Mouse (Mus musculus) neural tube, embryonic 11.5 days (tissue): ENCODE measurements around the gene Sept9. TPM values are rescaled to one million over a fixed set of nuclear protein-coding genes. Genes with fewer than 3 reads are reported as not detected.

ENCODE experiments used
- ATAC-seq: fragments of 200-750 bp; cut with Nextera tagmentation; 2 replicates; pipeline ENCODE4 v1.8.0; 2017; ENCODE audit warnings: moderate number of reproducible peaks, mild to moderate bottlenecking, moderate TSS enrichment, moderate library complexity; ENCODE audit not compliant: insufficient read depth, low FRiP score, low TSS enrichment
- DNase-seq: peaks from one replicate; pipeline ENCODE4 v3.0.0-alpha.2; 2015; ENCODE audit warnings: low spot score
- H3K27ac ChIP-seq: fragments of 300-500 bp; sonication (generic); 2 replicates; pipeline ENCODE4 v1.5.1; 2014; ENCODE audit warnings: low read depth, mild to moderate bottlenecking, low read length
- H3K27me3 ChIP-seq: fragments of 300-500 bp; sonication (generic); 2 replicates; pipeline ENCODE4 v1.6.1; 2014; ENCODE audit warnings: mild to moderate bottlenecking, low read length, mixed read lengths; ENCODE audit not compliant: control insufficient read depth, insufficient read depth
- H3K36me3 ChIP-seq: fragments of 300-500 bp; sonication (generic); 2 replicates; pipeline ENCODE4 v1.6.1; 2014; ENCODE audit warnings: mild to moderate bottlenecking, low read length, moderate library complexity, mixed read lengths; ENCODE audit not compliant: control insufficient read depth, insufficient read depth
- H3K4me1 ChIP-seq: fragments of 300-500 bp; sonication (generic); 2 replicates; pipeline ENCODE4 v1.6.1; 2014; ENCODE audit warnings: low read length, mixed read lengths; ENCODE audit not compliant: control insufficient read depth, insufficient read depth
- H3K4me2 ChIP-seq: fragments of 300-500 bp; sonication (generic); 2 replicates; pipeline ENCODE4 v1.6.1; 2014; ENCODE audit warnings: low read depth, mild to moderate bottlenecking, moderate library complexity
- H3K4me3 ChIP-seq: fragments of 300-500 bp; sonication (generic); 2 replicates; pipeline ENCODE4 v1.5.1; 2014; ENCODE audit warnings: low read depth, low read length
- H3K9ac ChIP-seq: fragments of 300-500 bp; sonication (generic); 2 replicates; pipeline ENCODE4 v1.6.1; 2014; ENCODE audit warnings: mild to moderate bottlenecking, low read length
- H3K9me3 ChIP-seq: fragments of 300-500 bp; sonication (generic); 2 replicates; pipeline ENCODE4 v1.6.1; 2016; ENCODE audit warnings: low read length; ENCODE audit not compliant: control insufficient read depth
- WGBS: fragments of 180-500 bp; shearing (Covaris S2); extraction: QIAGEN DNeasy Blood & Tissue Kit; methylation state at CpG from one replicate; pipeline ENCODE4 v1.1.7; 2014; 5-methylcytosine and 5-hydroxymethylcytosine counted together
- polyA plus RNA-seq: library from polyadenylated mRNA; unstranded; fragments of >200 nt; fragmentation: Nextera tagmentation; extraction: Ambion mirVana; gene quantifications from 2 replicates; pipeline ENCODE4 v1.2.1, GENCODE M21; 2014

The Sept9 gene
- polyA plus RNA-seq, 1 experiment from 2014 or later: 183 TPM

DNA sequence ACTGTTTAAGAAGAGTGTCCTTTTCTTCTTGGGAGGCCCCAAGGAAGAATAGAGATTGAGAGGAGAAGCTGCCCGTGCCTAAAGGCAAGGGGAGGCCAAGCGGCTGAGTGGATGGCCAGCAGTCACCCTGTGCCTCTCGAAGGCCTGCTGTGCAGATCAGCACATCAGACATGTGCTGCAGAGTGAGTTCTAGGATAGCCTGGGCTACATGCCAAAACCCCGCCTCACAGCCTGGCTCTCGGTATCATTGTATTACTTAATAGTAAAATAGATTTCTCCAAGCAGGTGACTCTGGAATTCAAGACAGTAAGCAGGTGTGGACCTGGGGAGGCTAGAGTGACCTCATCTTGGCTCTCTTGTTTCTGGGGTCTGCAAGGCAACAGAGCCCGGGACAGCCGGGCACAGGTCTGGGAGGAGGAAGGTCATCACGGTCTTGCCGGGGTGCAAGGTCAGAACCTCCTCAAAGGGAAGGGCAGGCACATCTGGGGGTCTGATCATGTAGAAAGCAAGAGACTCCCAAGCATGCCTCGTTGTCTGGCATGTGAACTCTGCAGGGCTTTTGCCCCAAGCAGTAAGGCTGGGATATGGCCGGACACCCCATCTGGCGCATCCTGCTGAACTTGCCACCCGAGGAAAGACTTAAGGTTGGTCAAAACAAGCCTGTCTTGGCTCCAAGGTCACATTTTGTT, 40.1 kb upstream of the Sept9 start:
- no peaks in the 10 kb centered on the region for H3K9me3 ChIP-seq
- H3K9ac ChIP-seq: no peak overlapping the region
- peaks cover 3% of the 10 kb centered on the region for H3K36me3 ChIP-seq
- H3K4me2 ChIP-seq: no peak overlapping the region
- 94% methylated on average over 13 of the region's 13 CpGs for WGBS
- no peak overlapping the region for H3K27ac ChIP-seq
- no peak for ATAC-seq
- H3K4me1 ChIP-seq: 0 out of 2 replicates have a peak, but pooled peaks cover 5% of the 10 kb centered on the region
- DNase-seq: no peak
- H3K27me3 ChIP-seq: no peaks in the 10 kb centered on the region
- H3K4me3 ChIP-seq: no peak overlapping the region

DNA sequence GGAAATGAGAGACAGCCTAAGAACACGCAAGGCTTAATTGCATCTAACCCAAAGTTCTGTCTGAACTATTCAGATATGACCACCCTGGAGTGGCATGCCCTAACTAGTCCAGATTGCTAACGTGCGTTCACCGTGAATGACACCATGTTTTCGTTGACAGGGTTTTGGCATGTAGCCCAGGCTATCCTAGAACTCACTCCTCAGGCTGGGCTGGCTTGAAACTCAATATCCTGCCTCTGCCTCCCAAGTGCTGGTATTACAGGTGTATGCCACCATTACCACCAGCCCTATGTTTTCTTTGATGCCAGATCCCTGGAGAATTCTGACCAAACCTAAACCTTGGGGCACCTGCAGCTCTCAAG, 39.5 kb upstream of the Sept9 start:
- H3K9ac ChIP-seq: no peak overlapping the region
- H3K36me3 ChIP-seq: peaks cover 3% of the 10 kb centered on the region
- H3K27ac ChIP-seq: no peak overlapping the region
- H3K4me2 ChIP-seq: no peak overlapping the region
- 94% methylated on average over 5 of the region's 5 CpGs for WGBS
- ATAC-seq (no peak), DNase-seq (no peak)
- no peak overlapping the region for H3K4me3 ChIP-seq
- no peaks in the 10 kb centered on the region for H3K27me3 ChIP-seq
- H3K4me1 ChIP-seq: 0 out of 2 replicates have a peak, but pooled peaks cover 5% of the 10 kb centered on the region
- H3K9me3 ChIP-seq: no peaks in the 10 kb centered on the region

GRCm38 (mm10) chr11:117160791-117161190, 38.7 kb upstream of the Sept9 start:
- H3K4me2 ChIP-seq: no peak overlapping the region
- H3K27ac ChIP-seq: no peak overlapping the region
- WGBS: 94% methylated on average over 12 of the region's 12 CpGs
- no peak for DNase-seq
- no peak overlapping the region for H3K4me3 ChIP-seq
- H3K27me3 ChIP-seq: no peaks in the 10 kb centered on the region
- H3K9ac ChIP-seq: no peak overlapping the region
- no peak for ATAC-seq
- H3K4me1 ChIP-seq: 0 out of 2 replicates have a peak, but pooled peaks cover 5% of the 10 kb centered on the region
- H3K9me3 ChIP-seq: no peaks in the 10 kb centered on the region
- H3K36me3 ChIP-seq: peaks cover 2% of the 10 kb centered on the region; the same call in 1 of the 2 replicates

DNA sequence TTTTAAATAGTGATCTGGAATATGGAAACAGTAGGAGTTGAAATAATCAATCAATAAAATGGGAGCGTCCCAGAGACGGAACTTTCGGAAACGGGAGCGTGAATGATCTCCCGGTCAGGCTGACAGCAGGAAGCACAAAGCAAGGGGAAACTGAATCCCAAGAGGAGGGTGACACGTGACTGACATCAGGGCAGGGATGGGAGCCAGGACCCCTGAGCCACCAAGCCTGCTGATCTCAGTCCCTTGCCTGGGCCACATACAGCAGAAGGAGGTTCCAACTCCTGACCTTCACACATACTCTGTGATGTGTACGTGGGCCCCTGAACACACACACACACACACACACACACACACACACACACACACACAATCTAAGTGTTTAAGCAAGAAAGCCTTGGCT, 37.9 kb upstream of the Sept9 start:
- 74% methylated on average over 8 of the region's 8 CpGs for WGBS

DNA sequence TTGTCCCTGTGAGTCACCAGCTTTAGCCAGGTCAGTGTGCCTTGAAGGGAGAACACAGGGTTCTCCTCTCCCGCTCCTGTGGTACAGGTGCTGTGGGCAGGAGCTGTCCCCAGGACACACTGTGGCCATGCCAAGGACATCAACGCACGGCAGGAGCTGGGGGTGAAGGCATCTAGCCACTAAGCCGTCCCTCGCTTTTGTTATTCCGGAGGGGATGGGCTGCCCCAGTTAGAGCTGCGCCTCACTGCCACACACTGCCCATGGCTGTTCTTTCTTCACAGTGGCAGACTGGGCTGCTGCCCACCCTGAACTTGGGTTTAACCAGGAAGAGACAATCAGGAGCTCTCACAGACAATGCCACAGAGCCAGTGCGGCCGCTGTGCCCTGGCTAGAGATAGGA, 36.4 kb upstream of the Sept9 start:
- Histone ChIP-seq H3K9ac (no peak overlapping the region), H3K4me2 (no peak overlapping the region), H3K4me3 (no peak overlapping the region), H3K4me1 (no peaks in the 10 kb centered on the region), H3K9me3 (no peaks in the 10 kb centered on the region), H3K27me3 (no peaks in the 10 kb centered on the region), H3K36me3 (no peaks in the 10 kb centered on the region), H3K27ac (no peak overlapping the region)
- whole genome bisulfite sequencing: 80% methylated on average over 9 of the region's 9 CpGs
- DNase-seq (no peak), ATAC-seq (no peak)

More for the DNA sequence above, 37.9 kb upstream of the Sept9 start:
- Histone ChIP-seq H3K4me3 (no peak overlapping the region), H3K36me3 (peaks cover 2% of the 10 kb centered on the region; the same call in 1 of the 2 replicates), H3K4me1 (no peaks in the 10 kb centered on the region), H3K4me2 (no peak overlapping the region), H3K27ac (no peak overlapping the region), H3K27me3 (no peaks in the 10 kb centered on the region), H3K9me3 (no peaks in the 10 kb centered on the region), H3K9ac (no peak overlapping the region)
- ATAC-seq (no peak), DNase-seq (no peak)

- Histone ChIP-seq H3K27me3 (no peaks in the 10 kb centered on the region), H3K27ac (no peak overlapping the region), H3K4me1 (no peaks in the 10 kb centered on the region), H3K4me3 (no peak overlapping the region), H3K4me2 (no peak overlapping the region), H3K9me3 (no peaks in the 10 kb centered on the region), H3K36me3 (no peaks in the 10 kb centered on the region), H3K9ac (no peak overlapping the region)
- WGBS: 92% methylated on average over 6 of the region's 6 CpGs
- ATAC-seq: no peak
- no peak for DNase-seq
These were observed 35.7 kb upstream of the Sept9 start for GRCm38 (mm10) chr11:117163771-117164170.

DNA sequence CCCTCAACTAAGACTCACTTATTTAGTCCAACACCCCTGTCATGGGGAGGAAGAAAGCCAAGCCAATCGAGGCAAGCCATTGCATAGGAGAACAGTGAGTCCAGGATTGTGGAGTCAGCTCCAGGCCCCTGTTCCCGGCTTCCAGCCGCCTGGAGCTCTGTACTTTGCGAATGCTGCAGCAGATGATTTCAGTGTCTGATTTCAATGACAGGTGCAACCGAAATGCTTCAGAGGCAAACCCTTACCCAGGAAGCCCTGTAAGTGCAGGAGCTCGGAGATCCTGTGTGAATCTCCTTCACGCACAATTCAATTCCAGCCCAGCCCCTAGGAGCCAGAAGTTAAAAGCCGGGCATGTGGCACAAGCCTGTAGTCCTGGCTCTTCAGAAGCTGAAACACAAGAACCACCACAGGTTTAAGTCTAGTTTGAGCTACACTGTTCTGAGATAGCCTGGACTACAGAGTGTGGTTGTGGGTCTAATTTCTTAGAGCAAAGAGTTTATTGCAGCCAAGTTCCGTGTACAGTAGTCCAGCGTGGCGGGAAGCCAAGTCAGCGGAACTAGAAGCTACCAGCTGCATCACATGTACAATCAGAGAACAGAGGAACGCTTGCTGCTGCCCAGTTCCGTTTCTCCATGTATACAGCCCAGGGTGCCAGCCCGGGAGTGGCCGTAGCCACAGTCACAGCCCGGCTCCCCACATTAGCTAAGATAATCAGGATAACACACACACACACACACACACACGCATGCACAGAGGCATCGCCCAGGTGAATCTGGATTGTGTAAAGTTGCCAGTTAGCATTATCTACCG, 31.0 kb upstream of the Sept9 start:
- no peak overlapping the region for H3K9ac ChIP-seq
- H3K4me3 ChIP-seq: no peak overlapping the region
- 85% methylated on average over 20 of the region's 20 CpGs for WGBS
- no peak overlapping the region for H3K27ac ChIP-seq
- no peak for ATAC-seq
- H3K4me1 ChIP-seq: no peaks in the 10 kb centered on the region
- no peak overlapping the region for H3K4me2 ChIP-seq
- no peaks in the 10 kb centered on the region for H3K27me3 ChIP-seq
- no peaks in the 10 kb centered on the region for H3K9me3 ChIP-seq
- H3K36me3 ChIP-seq: no peaks in the 10 kb centered on the region
- no peak for DNase-seq

- Histone ChIP-seq H3K4me3 (no peak overlapping the region), H3K27ac (no peak overlapping the region), H3K9ac (no peak overlapping the region), H3K4me2 (no peak overlapping the region), H3K4me1 (no peaks in the 10 kb centered on the region; the same call in 1 of the 2 replicates), H3K27me3 (no peaks in the 10 kb centered on the region), H3K36me3 (no peaks in the 10 kb centered on the region), H3K9me3 (no peaks in the 10 kb centered on the region)
- WGBS: 95% methylated on average over 11 of the region's 11 CpGs
- DNase-seq: no peak
- no peak for ATAC-seq
These were observed 30.3 kb upstream of the Sept9 start for GRCm38 (mm10) chr11:117169088-117169635.
